Mouse (Mus musculus): ENCODE measurements around the gene Eif1ad.

DNA sequence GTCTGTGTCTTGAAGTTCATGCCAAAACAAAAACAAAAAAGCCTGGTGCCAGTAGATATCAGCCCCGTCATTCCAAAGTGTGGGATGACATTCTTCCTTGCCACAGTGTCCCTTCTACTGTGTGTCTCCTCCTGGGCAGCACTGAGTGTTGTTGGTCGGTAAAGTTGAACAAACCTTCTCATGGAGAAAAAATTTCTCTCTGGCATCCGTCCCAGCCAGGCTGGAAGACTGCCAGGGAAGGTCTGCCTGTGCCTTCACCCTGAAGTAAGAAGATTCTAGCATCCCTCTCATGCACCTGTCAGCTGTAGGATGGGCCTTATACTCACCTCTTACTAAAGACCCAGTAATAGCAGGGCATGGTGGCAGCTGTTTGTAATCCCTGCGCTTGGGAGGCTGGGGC lies 26.4 kb downstream of the Eif1ad start:
- TF ChIP-seq CTCF (IDR thresholded peaks at IDR 0.05; ENCODE audit: borderline replicate concordance, insufficient read depth, low read depth, low read length) (no peak), POLR2A (IDR thresholded peaks at IDR 0.05; ENCODE audit: borderline replicate concordance, insufficient read depth, low read length) (no peak)
